Mouse (Mus musculus): ENCODE data around the gene Hopx. TPM values are rescaled to one million over a fixed set of nuclear protein-coding genes. Genes with fewer than 3 reads are reported as not detected.

Gene Hopx
- polyA plus RNA-seq, 1 experiment from 2014 or later: 0.30 TPM

- 92% methylated on average over 4 of the region's 4 CpGs for WGBS
- no peak overlapping the region for H3K9ac ChIP-seq
- no peak overlapping the region for H3K4me2 ChIP-seq
- no peaks in the 10 kb centered on the region for H3K9me3 ChIP-seq
- no peak overlapping the region for H3K4me3 ChIP-seq
- no peaks in the 10 kb centered on the region for H3K27me3 ChIP-seq
- no peak for ATAC-seq (ENCODE audit: insufficient number of reproducible peaks, insufficient read depth, low FRiP score, low TSS enrichment, low read depth)
- no peaks in the 10 kb centered on the region for H3K4me1 ChIP-seq
- no peaks in the 10 kb centered on the region for H3K36me3 ChIP-seq
- no peak overlapping the region for H3K27ac ChIP-seq
Observed at GRCm38 (mm10) chr5:77084418-77084817, 30.5 kb downstream of the Hopx start.

- no peaks in the 10 kb centered on the region for H3K9me3 ChIP-seq
- no peak overlapping the region for H3K27ac ChIP-seq
- WGBS: 85% methylated on average over 7 of the region's 7 CpGs
- no peak for ATAC-seq (ENCODE audit: insufficient number of reproducible peaks, insufficient read depth, low FRiP score, low TSS enrichment, low read depth)
- H3K36me3 ChIP-seq: no peaks in the 10 kb centered on the region
- H3K4me1 ChIP-seq: no peaks in the 10 kb centered on the region
- H3K4me2 ChIP-seq: no peak overlapping the region
- H3K9ac ChIP-seq: no peak overlapping the region
- H3K4me3 ChIP-seq: no peak overlapping the region
- H3K27me3 ChIP-seq: no peaks in the 10 kb centered on the region
Observed at GRCm38 (mm10) chr5:77082735-77083134, 32.2 kb downstream of the Hopx start.

- Histone ChIP-seq H3K9ac (no peak overlapping the region), H3K4me3 (no peak overlapping the region), H3K9me3 (peaks cover 2% of the 10 kb centered on the region; the same call in 1 of the 2 replicates), H3K36me3 (no peaks in the 10 kb centered on the region), H3K27ac (0 out of 2 replicates have a peak overlapping the region, but pooled peaks have one; percentile 28), H3K27me3 (no peaks in the 10 kb centered on the region), H3K4me2 (no peak overlapping the region), H3K4me1 (no peaks in the 10 kb centered on the region; the same call in 1 of the 2 replicates)
- ATAC-seq (ENCODE audit: insufficient number of reproducible peaks, insufficient read depth, low FRiP score, low TSS enrichment, low read depth): no peak
- 83% methylated on average over 4 of the region's 4 CpGs for WGBS
Observed at GRCm38 (mm10) chr5:77080761-77081160, 34.2 kb downstream of the Hopx start.

- 85% methylated on average over 4 of the region's 4 CpGs for WGBS
- Histone ChIP-seq H3K36me3 (no peaks in the 10 kb centered on the region), H3K4me1 (peaks cover 6% of the 10 kb centered on the region; the same call in 1 of the 2 replicates), H3K27me3 (no peaks in the 10 kb centered on the region), H3K4me3 (no peak overlapping the region), H3K9ac (no peak overlapping the region), H3K4me2 (no peak overlapping the region), H3K9me3 (peaks cover 2% of the 10 kb centered on the region; the same call in 1 of the 2 replicates), H3K27ac (no peak overlapping the region)
- ATAC-seq (ENCODE audit: insufficient number of reproducible peaks, insufficient read depth, low FRiP score, low TSS enrichment, low read depth): no peak
Observed at GRCm38 (mm10) chr5:77075951-77076350, 39.0 kb downstream of the Hopx start.

GRCm38 (mm10) chr5:77074914-77075313 lies 40.0 kb downstream of the Hopx start:
- no peak overlapping the region for H3K9ac ChIP-seq
- H3K9me3 ChIP-seq: peaks cover 2% of the 10 kb centered on the region; the same call in 1 of the 2 replicates
- WGBS: 68% methylated on average over 2 of the region's 2 CpGs
- no peaks in the 10 kb centered on the region for H3K27me3 ChIP-seq
- no peaks in the 10 kb centered on the region for H3K36me3 ChIP-seq
- H3K4me2 ChIP-seq: no peak overlapping the region
- H3K27ac ChIP-seq: 0 out of 2 replicates have a peak overlapping the region, but pooled peaks have one; percentile 23
- peaks cover 6% of the 10 kb centered on the region; the same call in 1 of the 2 replicates for H3K4me1 ChIP-seq
- 0 out of 2 replicates have a peak, but pooled peaks have one; percentile 26 for ATAC-seq (ENCODE audit: insufficient number of reproducible peaks, insufficient read depth, low FRiP score, low TSS enrichment, low read depth)
- no peak overlapping the region for H3K4me3 ChIP-seq

GRCm38 (mm10) chr5:77073794-77074193 lies 41.1 kb downstream of the Hopx start:
- WGBS: 88% methylated on average over 8 of the region's 8 CpGs
- peaks cover 2% of the 10 kb centered on the region; the same call in 1 of the 2 replicates for H3K9me3 ChIP-seq
- H3K4me3 ChIP-seq: no peak overlapping the region
- no peak for ATAC-seq (ENCODE audit: insufficient number of reproducible peaks, insufficient read depth, low FRiP score, low TSS enrichment, low read depth)
- no peak overlapping the region for H3K4me2 ChIP-seq
- H3K4me1 ChIP-seq: peaks cover 6% of the 10 kb centered on the region; the same call in 1 of the 2 replicates
- H3K27ac ChIP-seq: no peak overlapping the region
- H3K36me3 ChIP-seq: no peaks in the 10 kb centered on the region
- H3K27me3 ChIP-seq: no peaks in the 10 kb centered on the region
- H3K9ac ChIP-seq: no peak overlapping the region

GRCm38 (mm10) chr5:77071626-77072025 lies 43.3 kb downstream of the Hopx start:
- Histone ChIP-seq H3K4me2 (no peak overlapping the region), H3K4me3 (no peak overlapping the region), H3K9me3 (no peaks in the 10 kb centered on the region), H3K27me3 (no peaks in the 10 kb centered on the region), H3K27ac (no peak overlapping the region), H3K9ac (no peak overlapping the region), H3K36me3 (no peaks in the 10 kb centered on the region), H3K4me1 (peaks cover 6% of the 10 kb centered on the region; the same call in 1 of the 2 replicates)
- ATAC-seq (ENCODE audit: insufficient number of reproducible peaks, insufficient read depth, low FRiP score, low TSS enrichment, low read depth): no peak
- WGBS: 85% methylated on average over 3 of the region's 3 CpGs

- no peaks in the 10 kb centered on the region for H3K9me3 ChIP-seq
- no peak overlapping the region for H3K9ac ChIP-seq
- WGBS: 87% methylated on average over 2 of the region's 2 CpGs
- peaks cover 6% of the 10 kb centered on the region; the same call in 1 of the 2 replicates for H3K4me1 ChIP-seq
- H3K4me2 ChIP-seq: no peak overlapping the region
- ATAC-seq (ENCODE audit: insufficient number of reproducible peaks, insufficient read depth, low FRiP score, low TSS enrichment, low read depth): no peak
- H3K27ac ChIP-seq: no peak overlapping the region
- no peaks in the 10 kb centered on the region for H3K27me3 ChIP-seq
- H3K36me3 ChIP-seq: no peaks in the 10 kb centered on the region
- H3K4me3 ChIP-seq: no peak overlapping the region
Observed at GRCm38 (mm10) chr5:77070987-77071386, 43.9 kb downstream of the Hopx start.

- H3K4me1 ChIP-seq: 0 out of 2 replicates have a peak, but pooled peaks cover 6% of the 10 kb centered on the region
- no peak overlapping the region for H3K4me3 ChIP-seq
- WGBS: 71% methylated on average over 8 of the region's 8 CpGs
- no peak overlapping the region for H3K4me2 ChIP-seq
- ATAC-seq (ENCODE audit: insufficient number of reproducible peaks, insufficient read depth, low FRiP score, low TSS enrichment, low read depth): no peak
- H3K27ac ChIP-seq: no peak overlapping the region
- H3K9ac ChIP-seq: no peak overlapping the region
- H3K9me3 ChIP-seq: no peaks in the 10 kb centered on the region
- H3K27me3 ChIP-seq: no peaks in the 10 kb centered on the region
- no peaks in the 10 kb centered on the region for H3K36me3 ChIP-seq
Observed at GRCm38 (mm10) chr5:77067321-77067720, 47.6 kb downstream of the Hopx start.

- no peak overlapping the region for H3K4me2 ChIP-seq
Observed at GRCm38 (mm10) chr5:77061372-77062038, 53.4 kb downstream of the Hopx start.

GRCm38 (mm10) chr5:77060363-77060762 lies 54.6 kb downstream of the Hopx start:
- no peak overlapping the region for H3K4me2 ChIP-seq
- H3K27me3 ChIP-seq: no peaks in the 10 kb centered on the region
- no peaks in the 10 kb centered on the region for H3K9me3 ChIP-seq
- H3K4me3 ChIP-seq: no peak overlapping the region
- no peaks in the 10 kb centered on the region for H3K36me3 ChIP-seq
- 29% methylated on average over 10 of the region's 10 CpGs for WGBS
- 0 out of 2 replicates have a peak, but pooled peaks cover 6% of the 10 kb centered on the region for H3K4me1 ChIP-seq
- H3K9ac ChIP-seq: no peak overlapping the region
- no peak overlapping the region for H3K27ac ChIP-seq
- ATAC-seq (ENCODE audit: insufficient number of reproducible peaks, insufficient read depth, low FRiP score, low TSS enrichment, low read depth): no peak

More at GRCm38 (mm10) chr5:77061372-77062038, 53.4 kb downstream of the Hopx start:
- no peak overlapping the region for H3K27ac ChIP-seq
- 0 out of 2 replicates have a peak, but pooled peaks cover 6% of the 10 kb centered on the region for H3K4me1 ChIP-seq
- WGBS: 34% methylated on average over 17 of the region's 17 CpGs
- no peak overlapping the region for H3K4me3 ChIP-seq
- no peaks in the 10 kb centered on the region for H3K27me3 ChIP-seq
- 0 out of 2 replicates have a peak, but pooled peaks have one; percentile 10 for ATAC-seq (ENCODE audit: insufficient number of reproducible peaks, insufficient read depth, low FRiP score, low TSS enrichment, low read depth)
- H3K9me3 ChIP-seq: no peaks in the 10 kb centered on the region
- H3K36me3 ChIP-seq: no peaks in the 10 kb centered on the region
- no peak overlapping the region for H3K9ac ChIP-seq

GRCm38 (mm10) chr5:77056881-77057440 lies 58.0 kb downstream of the Hopx start:
- Histone ChIP-seq H3K4me3 (no peak overlapping the region), H3K9ac (no peak overlapping the region), H3K4me2 (no peak overlapping the region), H3K27me3 (no peaks in the 10 kb centered on the region), H3K4me1 (no peaks in the 10 kb centered on the region), H3K36me3 (no peaks in the 10 kb centered on the region), H3K27ac (no peak overlapping the region), H3K9me3 (0 out of 2 replicates have a peak, but pooled peaks cover 6% of the 10 kb centered on the region)
- ATAC-seq (ENCODE audit: insufficient number of reproducible peaks, insufficient read depth, low FRiP score, low TSS enrichment, low read depth): no peak
- WGBS: 53% methylated on average over 12 of the region's 12 CpGs
